Comparison of ENCODE assay signal across 9 mouse cellular contexts in the genomic region with DNA sequence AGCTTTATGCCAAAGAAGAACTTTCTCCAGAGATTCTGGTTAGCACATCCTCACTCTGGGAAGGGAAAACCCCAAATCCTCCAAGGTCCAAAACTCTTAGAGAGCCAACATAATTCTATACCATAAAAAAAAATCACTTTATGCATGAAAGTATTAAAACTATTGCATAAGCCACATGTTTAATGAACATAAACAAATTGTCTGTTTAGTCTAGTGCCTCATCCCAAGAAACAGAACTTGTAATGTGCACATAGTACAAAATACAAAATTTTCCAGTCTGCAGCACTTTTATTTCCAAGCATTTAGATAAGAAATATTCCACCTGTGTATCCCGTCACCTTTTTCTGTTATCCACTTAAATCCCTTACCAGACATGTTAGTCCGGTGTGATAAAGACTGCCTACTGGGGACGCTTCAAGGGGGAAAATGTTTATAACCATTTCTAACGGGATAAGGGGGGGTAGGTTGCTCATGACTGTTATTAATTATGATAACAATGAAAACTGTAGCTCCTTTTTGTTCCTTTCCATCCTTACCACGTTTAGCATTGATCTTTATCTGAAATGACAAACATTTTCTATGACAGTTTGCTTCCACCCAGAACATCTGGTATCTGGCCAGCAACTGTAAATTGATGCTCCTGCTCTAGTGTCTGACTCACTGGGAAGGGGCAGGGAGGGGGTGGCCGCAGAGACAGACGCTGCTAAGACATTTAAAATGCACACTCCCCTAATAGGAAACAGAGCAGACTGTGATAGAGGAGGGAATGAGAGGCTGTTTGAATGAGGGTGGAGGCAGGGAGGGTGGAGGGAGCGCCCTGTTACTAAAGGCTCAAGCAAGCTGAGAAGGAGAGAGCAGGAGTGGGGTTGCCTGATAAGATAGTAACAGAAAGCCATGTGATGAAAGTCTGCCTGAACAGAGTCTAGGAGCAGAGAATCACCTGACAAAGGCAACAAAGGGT.
A peak's percentile ranks its signal among the peaks of the same experiment; 100 is the strongest.
DNase-seq lines count a peak whose midpoint lies in the region; ATAC-seq lines count a peak whose summit lies in the region.
"Had no signal": no experiment of that assay in that cellular context is flagged by ENCODE, and none has a peak within 500 bp of the region (broad histone marks: within the 10 kb centered on the region; RNA-seq: fewer than 3 reads in every experiment).

No protein-coding gene starts in this region.

- no peaks in the 10 kb centered on the region for H3K36me3 ChIP-seq in embryonic facial prominence, embryonic 14.5 days (ENCODE audit: control insufficient read depth, insufficient read depth, low read length)
- H3K36me3 ChIP-seq in limb, embryonic 13.5 days, result no peaks in the 10 kb centered on the region
- H3K36me3 ChIP-seq in stomach, embryonic 15.5 days, result no peaks in the 10 kb centered on the region

- H3K9ac ChIP-seq in embryonic facial prominence, embryonic 14.5 days (ENCODE audit: low read depth, low read length), result no peak overlapping the region
- H3K9ac ChIP-seq in limb, embryonic 13.5 days, result 0 out of 2 replicates have a peak overlapping the region, but pooled peaks have one; percentile 39
- no peak overlapping the region for H3K9ac ChIP-seq in stomach, embryonic 15.5 days

- H3K4me2 ChIP-seq in embryonic facial prominence, embryonic 14.5 days (ENCODE audit: low read depth, low read length), result peak overlapping the region; percentile 27
- peak overlapping the region; percentile 12; the same call in 1 of the 2 replicates for H3K4me2 ChIP-seq in limb, embryonic 13.5 days (replicated peaks)
- H3K4me2 ChIP-seq in stomach, embryonic 15.5 days, result peak overlapping the region; percentile 14

- ATAC-seq in embryonic facial prominence, embryonic 14.5 days (ENCODE audit: low read depth), result peak; percentile 91
- peak; percentile 73; the same call in 1 of the 2 replicates for ATAC-seq in limb, embryonic 13.5 days (ENCODE audit: low FRiP score, low read depth)
- peak; percentile 90; the same call in 1 of the 2 replicates for ATAC-seq in stomach, embryonic 15.5 days (ENCODE audit: insufficient read depth, low FRiP score, low read depth)
- no peak for ATAC-seq in monocyte, adult 5-6 weeks (replicated peaks; ENCODE audit: insufficient number of reproducible peaks, low FRiP score, low TSS enrichment, poor library complexity, severe bottlenecking)

- H3K27ac ChIP-seq in embryonic facial prominence, embryonic 14.5 days (replicated peaks; ENCODE audit: low read depth, low read length), result peak overlapping the region; percentile 35; the same call in 1 of the 2 replicates
- H3K27ac ChIP-seq in limb, embryonic 13.5 days, result no peak overlapping the region
- H3K27ac ChIP-seq in stomach, embryonic 15.5 days, result peak overlapping the region; percentile 21; the same call in 1 of the 2 replicates
- H3K27ac ChIP-seq: macrophage had no signal

- no peaks in the 10 kb centered on the region for H3K9me3 ChIP-seq in embryonic facial prominence, embryonic 14.5 days (ENCODE audit: control insufficient read depth, low read length)
- no peaks in the 10 kb centered on the region for H3K9me3 ChIP-seq in limb, embryonic 13.5 days
- no peaks in the 10 kb centered on the region for H3K9me3 ChIP-seq in stomach, embryonic 15.5 days

- no peak overlapping the region for H3K4me3 ChIP-seq in embryonic facial prominence, embryonic 14.5 days (ENCODE audit: low read depth, low read length)
- H3K4me3 ChIP-seq in limb, embryonic 13.5 days, result no peak overlapping the region
- H3K4me3 ChIP-seq in stomach, embryonic 15.5 days (replicated peaks), result no peak overlapping the region

- intact Hi-C loops in left cerebral cortex, postnatal 25 days (cut with DNase I), result no loop called here

- H3K27me3 ChIP-seq in embryonic facial prominence, embryonic 14.5 days (replicated peaks; ENCODE audit: control insufficient read depth, insufficient read depth, low read length), result no peaks in the 10 kb centered on the region
- no peaks in the 10 kb centered on the region for H3K27me3 ChIP-seq in limb, embryonic 13.5 days
- H3K27me3 ChIP-seq in stomach, embryonic 15.5 days (replicated peaks), result no peaks in the 10 kb centered on the region

- 15% methylated on average over 8 of the region's 8 CpGs for WGBS in embryonic facial prominence, embryonic 14.5 days
- WGBS in limb, embryonic 13.5 days, result 13% methylated on average over 8 of the region's 8 CpGs
- 19% methylated on average over 8 of the region's 8 CpGs for WGBS in stomach, embryonic 15.5 days

- DNase-seq in layer of hippocampus, adult 9-11 months, result peak; percentile 18
- DNase-seq in layer of hippocampus, postnatal 10 days (ENCODE audit: low spot score in 2 of 2), result no peak
- DNase-seq in embryonic facial prominence, embryonic 14.5 days (ENCODE audit: low spot score), result peak; percentile 86
- no peak for DNase-seq in ovary, adult 18-20 months (ENCODE audit: low spot score)
- DNase-seq in left cerebral cortex, postnatal 25 days (ENCODE audit: low spot score in 2 of 2), result no peak

- peaks cover 20% of the 10 kb centered on the region; the same call in 1 of the 2 replicates for H3K4me1 ChIP-seq in embryonic facial prominence, embryonic 14.5 days (ENCODE audit: control insufficient read depth, insufficient read depth, low read length)
- peaks cover 9% of the 10 kb centered on the region for H3K4me1 ChIP-seq in limb, embryonic 13.5 days
- peaks cover 8% of the 10 kb centered on the region; the same call in 1 of the 2 replicates for H3K4me1 ChIP-seq in stomach, embryonic 15.5 days

Comparison
In these comparisons a context has a peak if more than half of its experiments do, and no peak if none do; other contexts are left out.
1. DNase-seq: peak in layer of hippocampus, adult 9-11 months (single experiment) and embryonic facial prominence, embryonic 14.5 days (single experiment); none in layer of hippocampus, postnatal 10 days (0 of 2), ovary, adult 18-20 months (single experiment) and left cerebral cortex, postnatal 25 days (0 of 2).
2. Peak in every context shown above with its lines, with median percentiles within 50 percentile points of each other: H3K4me2 ChIP-seq.